Mouse (Mus musculus) macrophage (primary cell): Measurements from ENCODE around the gene Nfic. TPM values are rescaled to one million over a fixed set of nuclear protein-coding genes. Genes with fewer than 3 reads are reported as not detected.

ENCODE experiments used
- H3K27ac ChIP-seq: fragments of 350-480 bp; formaldehyde crosslinking; 2 replicates; pipeline ENCODE4 v1.9.0; 2021
- H3K36me3 ChIP-seq: fragments of 350-480 bp; formaldehyde crosslinking; 2 replicates; pipeline ENCODE4 v1.9.0; 2021; ENCODE audit errors: inconsistent target
- H3K4me3 ChIP-seq: fragments of 350-480 bp; formaldehyde crosslinking; 2 replicates; pipeline ENCODE4 v1.9.0; 2021; ENCODE audit errors: inconsistent target
- H3K79me2 ChIP-seq: fragments of 350-480 bp; formaldehyde crosslinking; 2 replicates; pipeline ENCODE4 v1.9.0; 2021; ENCODE audit errors: inconsistent target
- WGBS: methylation state at CpG from one replicate; pipeline ENCODE4 v1.1.7; 2026; ENCODE audit warnings: inconsistent platforms; ENCODE audit not compliant: missing documents; 5-methylcytosine and 5-hydroxymethylcytosine counted together
- polyA plus RNA-seq: library from polyadenylated mRNA; stranded (reverse); fragments of 250-400 nt; gene quantifications from 3 replicates; pipeline ENCODE4 v1.2.4, GENCODE M21; 2018; ENCODE audit warnings: inconsistent platforms
- total RNA-seq, 78 experiments: library from RNA; depleted of rRNA; stranded (reverse); fragments of 250-400 nt; gene quantifications; 1 replicate in 9 of 78; 2 replicates in 24 of 78; 3 replicates in 43 of 78; 4 replicates in 2 of 78; pipeline ENCODE4 v1.2.4; 2018; ENCODE audit warnings: inconsistent platforms in 56 of 78

Nfic gene
- 10 to 100 TPM in 18 of 26 experiments, 1 to 10 TPM in 8; 2.2 to 42.9 (median 17.2) TPM for total RNA-seq (2018; cell fraction: chromatin; rRNA removed)
- 100 to 1,000 TPM in 1 of 26 experiments, 10 to 100 TPM in 25; 25.2 to 102 (median 68.1) TPM for total RNA-seq (2018; cell fraction: cytosol; rRNA removed)
- 10 to 100 TPM in 24 of 26 experiments, 1 to 10 TPM in 2; 8.2 to 98.8 (median 37.1) TPM for total RNA-seq (2018; cell fraction: nucleus; rRNA removed)
- 33.6 to 60.6 TPM (median 57.7 TPM) in 3 replicates for polyA plus RNA-seq

DNA sequence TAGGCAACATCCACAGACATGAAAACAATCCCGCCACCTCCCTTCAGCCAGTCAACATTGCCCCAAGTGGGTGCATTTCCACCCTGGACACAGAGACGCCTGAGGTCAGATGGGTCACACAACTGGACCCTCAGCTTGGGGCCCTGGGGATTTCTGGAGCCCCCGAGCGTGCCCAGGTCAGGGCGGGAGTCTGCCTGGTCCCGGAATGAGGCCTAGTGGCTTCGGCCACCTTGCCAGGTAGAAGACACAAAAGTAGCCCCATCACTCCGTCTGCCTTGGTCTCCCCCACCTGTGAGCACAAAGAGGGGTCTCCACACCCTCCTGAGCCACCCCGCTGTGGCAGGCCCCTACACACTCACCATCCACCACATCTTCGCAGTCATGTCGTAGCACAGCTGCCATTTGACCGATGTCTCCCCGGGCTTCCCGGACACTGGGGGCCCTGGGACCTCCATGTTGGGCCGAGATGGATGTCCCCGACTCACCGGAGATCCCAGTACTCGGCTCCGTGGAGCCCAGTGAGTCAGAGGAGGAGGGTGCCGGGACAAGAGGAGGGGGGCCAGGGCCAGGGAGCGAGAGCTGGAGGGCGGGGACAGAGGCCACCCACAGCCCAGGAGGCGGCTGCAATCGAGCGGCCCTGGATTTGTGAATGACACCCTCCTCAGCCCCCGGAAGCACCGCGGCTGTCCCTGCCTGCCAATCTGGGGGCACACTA lies at the start of gene Nfic:
Nfic (minus strand) TSS at position 455 of the 715 bp plus-strand sequence.
- H3K27ac ChIP-seq = no peak within 1 kb of the TSS
- H3K79me2 ChIP-seq = no peaks in the 10 kb centered on the region
- no peaks in the 10 kb centered on the region for H3K36me3 ChIP-seq
- H3K4me3 ChIP-seq = no peak within 1 kb of the TSS
- 85% methylated on average over 23 of the region's 28 CpGs for WGBS

- Histone ChIP-seq H3K79me2 (no peaks in the 10 kb centered on the region), H3K4me3 (no peak overlapping the region), H3K27ac (no peak overlapping the region), H3K36me3 (peaks cover 18% of the 10 kb centered on the region; the same call in 1 of the 2 replicates)
- 21% methylated on average over 33 of the region's 36 CpGs for WGBS
Measured at GRCm38 (mm10) chr10:81502658-81503057, 47.2 kb upstream of the Nfic start.

DNA sequence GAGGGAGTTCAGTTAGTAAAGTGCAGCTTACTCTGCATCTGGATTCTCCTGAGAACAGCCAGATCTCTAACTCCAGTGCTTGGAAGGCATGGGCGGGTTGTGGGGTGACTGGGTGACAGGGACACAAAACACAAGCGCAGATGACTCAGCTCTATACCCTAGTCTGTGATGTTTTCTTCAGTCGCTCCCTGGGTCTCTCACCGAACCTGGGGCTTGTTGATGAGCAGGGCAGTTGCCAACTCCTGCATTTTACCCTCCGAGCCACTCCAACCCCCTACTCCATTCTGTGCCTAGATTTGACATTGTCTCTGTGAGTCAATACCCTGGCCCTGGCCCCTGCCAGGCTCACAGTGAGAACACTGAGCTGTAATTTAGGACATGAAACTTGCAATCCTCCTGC lies 46.4 kb upstream of the Nfic start:
- WGBS = 95% methylated on average over 5 of the region's 5 CpGs
- peaks cover 16% of the 10 kb centered on the region; the same call in 1 of the 2 replicates for H3K36me3 ChIP-seq
- no peak overlapping the region for H3K4me3 ChIP-seq

DNA sequence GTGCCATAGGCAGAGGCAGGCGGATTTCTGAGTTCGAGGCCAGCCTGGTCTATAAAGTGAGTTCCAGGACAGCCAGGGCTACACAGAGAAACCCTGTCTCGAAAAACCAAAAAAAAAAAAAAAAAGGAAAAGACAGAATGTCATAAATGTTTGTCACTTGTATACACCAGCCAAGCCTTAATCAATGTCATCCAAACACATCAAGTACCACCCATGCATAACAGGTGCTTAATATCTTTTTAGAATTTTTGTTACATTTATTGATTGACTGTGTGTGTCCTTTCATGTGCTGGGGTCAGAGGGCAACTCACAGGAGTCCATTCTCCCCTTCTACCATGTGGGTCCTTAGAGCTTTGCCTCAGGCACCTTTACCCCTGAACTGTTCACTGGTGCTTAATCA lies 44.6 kb upstream of the Nfic start, which contains the start of gene S1pr4:
S1pr4 (minus strand) TSS at position 101 of the 400 bp plus-strand sequence.
- no peak within 1 kb of the TSS for H3K4me3 ChIP-seq
- WGBS = no CpG with 5 or more reads among the region's 3 CpGs
- peaks cover 9% of the 10 kb centered on the region for H3K79me2 ChIP-seq
- no peak within 1 kb of the TSS for H3K27ac ChIP-seq
- peaks cover 2% of the 10 kb centered on the region; the same call in 1 of the 2 replicates for H3K36me3 ChIP-seq

More for the DNA sequence above, 46.4 kb upstream of the Nfic start:
- H3K79me2 ChIP-seq = no peaks in the 10 kb centered on the region
- H3K27ac ChIP-seq = no peak overlapping the region

DNA sequence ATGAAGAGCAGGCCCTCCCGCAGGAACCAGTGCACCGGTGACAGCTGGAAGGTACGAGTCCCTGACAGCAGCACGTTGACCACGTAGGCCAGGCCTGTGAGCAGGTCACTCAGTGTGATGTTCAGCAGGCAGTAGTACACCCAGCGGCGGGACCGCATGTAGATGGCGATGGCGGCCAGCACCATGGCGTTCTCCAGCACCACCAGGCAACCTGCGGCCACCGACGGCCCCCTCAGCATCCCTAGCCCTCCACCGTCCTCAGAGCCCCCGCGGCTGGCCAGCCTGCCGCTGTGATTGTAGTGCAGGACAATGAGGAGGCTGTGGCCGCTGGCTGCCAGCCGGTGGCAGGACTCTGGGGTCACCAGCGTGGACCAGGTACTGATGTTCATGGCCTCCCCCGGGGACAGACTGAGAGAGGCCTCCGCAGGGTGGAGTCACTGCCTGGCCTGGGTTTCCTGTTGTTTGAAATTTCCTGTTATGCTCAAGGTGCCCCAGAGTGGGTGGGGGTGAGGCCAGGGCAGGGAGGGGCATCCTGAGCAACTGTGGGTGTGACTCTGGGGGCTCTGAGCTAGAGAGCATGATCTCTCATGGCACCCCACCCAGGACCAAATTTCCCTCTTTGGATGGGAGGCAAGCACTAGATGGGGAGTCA lies 43.9 kb upstream of the Nfic start:
- Histone ChIP-seq H3K27ac (no peak overlapping the region), H3K79me2 (peaks cover 15% of the 10 kb centered on the region), H3K4me3 (no peak overlapping the region), H3K36me3 (no peaks in the 10 kb centered on the region)
- WGBS = 19% methylated on average over 23 of the region's 23 CpGs

DNA sequence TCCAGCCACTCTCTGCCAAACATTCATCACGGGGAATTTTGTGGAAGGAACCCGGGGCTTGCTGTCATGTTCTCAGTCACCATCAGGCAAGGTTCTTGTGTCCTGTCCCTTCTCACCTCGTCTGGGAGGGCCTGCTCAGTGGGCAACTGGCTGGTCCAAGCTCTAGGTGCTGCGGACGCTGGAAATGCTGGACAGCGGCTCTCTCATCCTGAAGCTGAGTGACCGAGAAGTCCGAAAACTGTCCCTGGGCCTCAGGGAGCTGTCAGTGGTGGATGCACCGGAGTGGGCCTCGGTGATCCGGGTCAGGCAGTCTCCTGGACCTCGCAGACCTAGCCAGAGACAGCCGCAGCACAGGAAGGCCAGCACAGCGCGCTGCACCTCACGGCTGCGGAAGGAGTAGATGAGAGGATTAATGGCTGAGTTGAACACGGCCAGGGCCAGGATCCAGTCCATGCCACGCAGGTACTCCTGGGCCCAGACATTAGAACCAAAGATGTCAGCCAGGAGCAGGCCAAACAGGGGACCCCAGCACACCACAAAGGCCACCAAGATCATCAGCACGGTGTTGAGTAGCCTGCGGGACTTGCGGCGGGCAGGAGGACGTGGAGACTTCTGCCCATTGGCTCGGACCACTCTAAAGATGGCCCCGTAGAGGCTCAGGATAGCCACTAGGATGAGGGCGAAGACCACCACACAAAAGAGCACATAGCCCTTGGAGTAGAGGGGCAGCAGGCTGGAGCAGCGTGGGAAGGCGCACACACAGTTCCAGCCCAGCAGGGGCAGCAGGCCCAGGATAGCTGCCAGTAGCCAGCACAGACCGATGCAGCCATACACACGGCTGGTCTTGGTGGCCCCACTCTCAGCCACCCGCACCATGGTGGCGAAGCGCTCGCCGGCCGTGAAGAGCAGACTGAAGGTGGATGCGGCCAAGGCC lies 43.1 kb upstream of the Nfic start:
- WGBS = 28% methylated on average over 35 of the region's 38 CpGs
- 0 out of 2 replicates have a peak overlapping the region, but pooled peaks have one; percentile 12 for H3K27ac ChIP-seq
- H3K79me2 ChIP-seq = peaks cover 23% of the 10 kb centered on the region
- H3K36me3 ChIP-seq = no peaks in the 10 kb centered on the region
- H3K4me3 ChIP-seq = peak overlapping the region; percentile 0; the same call in 1 of the 2 replicates

DNA sequence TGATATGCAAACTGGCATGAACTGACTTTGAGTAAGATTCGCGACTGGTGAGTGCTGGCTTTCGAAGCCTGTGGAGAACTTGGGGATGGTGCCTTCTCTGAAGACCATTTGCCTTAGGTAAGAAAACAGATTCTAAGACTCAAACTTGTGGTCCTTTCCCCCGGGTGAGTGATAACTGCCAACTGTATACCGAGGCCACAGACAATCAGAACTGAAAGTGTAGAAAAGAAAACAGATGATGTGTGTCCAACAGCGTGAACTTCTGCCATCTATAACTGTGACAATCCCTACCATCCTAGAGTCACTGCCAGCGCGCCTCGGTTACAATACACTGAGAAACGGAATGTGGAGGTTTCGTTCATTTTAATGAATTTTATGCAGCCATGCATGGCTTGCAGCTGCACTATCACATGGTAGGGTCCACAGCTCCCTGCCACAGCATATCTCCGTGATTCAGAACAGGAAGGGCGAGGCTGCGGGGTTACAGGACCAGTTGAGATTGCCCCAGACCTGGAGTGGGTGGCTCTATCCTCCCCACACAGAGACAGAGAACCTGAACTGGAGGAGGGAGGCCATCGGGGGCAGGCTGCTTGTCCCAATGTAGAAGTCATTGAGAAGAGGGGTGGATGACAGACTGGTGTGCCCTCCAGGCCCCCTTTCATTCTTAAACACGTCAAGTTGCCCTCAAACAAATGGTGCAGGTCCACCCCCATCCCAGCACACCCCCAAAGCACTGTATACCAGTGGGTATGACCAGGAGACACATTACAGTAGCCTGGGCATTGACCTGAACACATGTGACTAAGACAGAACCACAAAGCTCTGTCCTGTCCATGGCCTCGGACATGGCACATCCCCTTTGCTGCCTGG lies 42.2 kb upstream of the Nfic start:
- H3K36me3 ChIP-seq = peaks cover 6% of the 10 kb centered on the region; the same call in 1 of the 2 replicates
- H3K27ac ChIP-seq = peak overlapping the region; percentile 79
- 7% methylated on average over 17 of the region's 17 CpGs for WGBS
- H3K4me3 ChIP-seq = peak overlapping the region; percentile 52
- peaks cover 32% of the 10 kb centered on the region for H3K79me2 ChIP-seq

- Histone ChIP-seq H3K79me2 (peaks cover 32% of the 10 kb centered on the region), H3K36me3 (peaks cover 13% of the 10 kb centered on the region), H3K27ac (peak overlapping the region; percentile 79), H3K4me3 (peak overlapping the region; percentile 52)
- WGBS = 0% methylated on average over 4 of the region's 4 CpGs
Measured at GRCm38 (mm10) chr10:81496969-81497368, 41.5 kb upstream of the Nfic start.

- under 1% methylated on average over 45 of the region's 45 CpGs for WGBS
- Histone ChIP-seq H3K4me3 (peak within 1 kb of the TSS; percentile 85), H3K36me3 (peaks cover 19% of the 10 kb centered on the region), H3K79me2 (peaks cover 32% of the 10 kb centered on the region), H3K27ac (peak within 1 kb of the TSS; percentile 79)
Measured at GRCm38 (mm10) chr10:81496264-81496901, 40.9 kb upstream of the Nfic start, which contains the start of gene Ncln. TSS of gene Ncln (minus strand) at chr10:81496392.

DNA sequence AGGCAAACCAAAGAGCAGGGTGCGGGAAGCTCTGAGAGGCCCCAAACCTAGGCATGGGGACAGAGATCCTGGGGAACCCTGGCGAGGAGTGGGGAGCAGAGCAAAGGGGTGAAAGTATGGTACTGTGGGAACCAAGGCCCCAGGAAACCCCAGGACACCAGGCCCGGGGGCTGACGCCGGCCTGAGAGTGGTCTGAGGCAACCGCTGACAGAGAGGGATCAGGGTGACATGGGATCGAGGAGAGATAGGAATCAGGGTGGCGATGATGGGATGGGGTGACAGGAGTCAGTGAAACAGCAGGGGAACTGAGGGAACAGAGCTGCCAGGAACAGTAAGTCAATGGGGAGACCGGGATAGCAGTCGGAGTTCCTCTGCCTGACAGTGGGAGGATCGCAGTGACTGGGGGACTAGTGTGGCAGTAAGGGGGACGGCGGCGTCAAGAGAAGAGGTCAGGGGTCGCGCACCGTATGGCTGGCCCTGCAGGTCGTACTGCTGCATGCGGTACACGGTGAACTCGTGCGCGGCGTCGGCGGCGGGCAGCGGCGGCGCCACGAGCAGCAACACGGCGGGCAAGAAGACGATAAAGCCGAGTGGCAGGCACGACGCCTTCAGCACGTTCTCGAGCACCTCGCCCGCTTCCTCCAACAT lies 40.3 kb upstream of the Nfic start:
- peaks cover 25% of the 10 kb centered on the region for H3K36me3 ChIP-seq
- H3K27ac ChIP-seq = peak overlapping the region; percentile 36
- peaks cover 32% of the 10 kb centered on the region for H3K79me2 ChIP-seq
- WGBS = 3% methylated on average over 39 of the region's 41 CpGs
- peak overlapping the region; percentile 85 for H3K4me3 ChIP-seq

DNA sequence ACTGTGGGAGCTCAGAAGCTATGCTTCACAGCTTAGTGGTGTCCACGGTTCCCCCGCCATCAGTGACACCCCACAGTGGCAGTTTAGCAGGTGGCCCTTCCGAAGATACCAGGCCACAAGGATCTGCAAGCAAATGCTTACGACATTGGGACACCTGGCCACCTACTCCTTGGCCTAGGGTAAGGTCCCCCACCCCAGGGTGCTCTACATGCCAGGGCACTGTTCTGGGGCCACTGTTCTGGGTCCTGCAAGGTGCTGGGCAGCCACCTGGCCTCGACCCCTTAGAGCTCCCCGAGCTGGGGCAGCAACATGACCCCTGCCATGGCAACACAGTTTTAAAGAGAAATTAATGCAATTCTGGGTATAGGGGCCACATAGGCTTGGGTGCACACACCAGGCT lies 39.7 kb upstream of the Nfic start:
- Histone ChIP-seq H3K36me3 (peaks cover 31% of the 10 kb centered on the region), H3K4me3 (peak overlapping the region; percentile 85), H3K27ac (peak overlapping the region; percentile 36), H3K79me2 (peaks cover 32% of the 10 kb centered on the region)
- 47% methylated on average over 6 of the region's 6 CpGs for WGBS

- 51% methylated on average over 11 of the region's 11 CpGs for WGBS
- Histone ChIP-seq H3K4me3 (peak overlapping the region; percentile 85; the same call in 1 of the 2 replicates), H3K36me3 (peaks cover 38% of the 10 kb centered on the region), H3K27ac (no peak overlapping the region), H3K79me2 (peaks cover 32% of the 10 kb centered on the region)
Measured at GRCm38 (mm10) chr10:81494260-81495041, 39.0 kb upstream of the Nfic start.
